Mouse (Mus musculus) testis, adult 2 months (tissue): ENCODE results near the gene Cd200r3.

Experiments used
- CTCF ChIP-seq: fragments of 200-500 bp; IDR thresholded peaks from 2 replicates; pipeline ENCODE4 v1.5.1; 2012; ENCODE audit warnings: low read depth, mild to moderate bottlenecking, inconsistent platforms, low read length, moderate library complexity; ENCODE audit not compliant: control insufficient read depth, insufficient read depth, insufficient replicate concordance
- POLR2A ChIP-seq: fragments of 200-500 bp; IDR thresholded peaks from 2 replicates; pipeline ENCODE4 v1.6.1; 2012; ENCODE audit warnings: low read depth, mild to moderate bottlenecking, inconsistent platforms, low read length, moderate library complexity; ENCODE audit not compliant: control insufficient read depth

DNA sequence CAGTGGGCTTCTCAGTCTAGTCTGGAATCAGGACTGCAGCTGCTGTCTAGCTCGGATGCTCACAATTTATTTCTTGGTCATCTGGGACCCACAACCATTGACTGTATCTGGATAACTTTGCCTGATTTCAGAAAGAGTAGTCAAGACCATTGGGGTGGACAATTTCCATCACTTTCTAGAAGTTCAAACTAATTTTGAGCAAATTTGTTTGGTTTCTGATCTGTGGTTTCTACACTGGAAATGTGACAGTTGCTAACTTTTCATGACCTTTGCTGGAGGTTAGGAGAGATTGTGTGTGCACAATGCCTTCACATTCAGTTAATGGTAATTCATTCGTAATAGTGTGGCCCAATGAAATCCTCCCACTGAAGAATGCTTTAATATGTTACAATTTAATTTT lies 34.7 kb downstream of the Cd200r3 start:
- TF ChIP-seq CTCF: no peak
- no peak for TF ChIP-seq POLR2A
